8 mouse cellular contexts compared by ENCODE assay signal in genomic region chr2:32235886-32236759, GRCm38 (mm10). TPM values are rescaled to one million over a fixed set of nuclear protein-coding genes. Genes with fewer than 3 reads are reported as not detected.
A peak's percentile ranks its signal among the peaks of the same experiment; 100 is the strongest.
DNase-seq lines count a peak whose midpoint lies in the region; ATAC-seq lines count a peak whose summit lies in the region.

TSS of gene Pomt1 (plus strand) at chr2:32236590.

- no peaks in the 10 kb centered on the region for H3K27me3 ChIP-seq in hindbrain, embryonic 11.5 days (ENCODE audit: control insufficient read depth, insufficient read depth, low read length)

- ATAC-seq in hindbrain, embryonic 11.5 days (ENCODE audit: low FRiP score), result peak; percentile 90

- no peaks in the 10 kb centered on the region for H3K9me3 ChIP-seq in hindbrain, embryonic 11.5 days (ENCODE audit: control insufficient read depth, low read length)

- peak; percentile 97 for DNase-seq in MN1 (ENCODE audit: low spot score)
- peak; percentile 91 for DNase-seq in cerebellum, adult 9-10 months
- DNase-seq in frontal cortex, adult 2 months (ENCODE audit: extremely low spot score in 1 of 2, low spot score in 1 of 2), result peak; percentile 81 to 94
- peak; percentile 98 for DNase-seq in hindbrain, embryonic 11.5 days (ENCODE audit: low spot score)
- peak; percentile 89 to 94 for DNase-seq in layer of hippocampus, postnatal 10 days (ENCODE audit: low spot score in 2 of 2)
- peak; percentile 93 for DNase-seq in lung, postnatal 10 days
- DNase-seq in ovary, postnatal 36 days (ENCODE audit: low spot score), result peak; percentile 91
- peak; percentile 89 for DNase-seq in thymus, postnatal 25 days

- WGBS in hindbrain, embryonic 11.5 days, result under 1% methylated on average over 54 of the region's 54 CpGs

- H3K36me3 ChIP-seq in hindbrain, embryonic 11.5 days (ENCODE audit: control insufficient read depth, insufficient read depth, low read length), result peaks cover 11% of the 10 kb centered on the region

- H3K4me2 ChIP-seq in hindbrain, embryonic 11.5 days (replicated peaks; ENCODE audit: low read depth, low read length), result peak within 1 kb of the TSS; percentile 86

- no peaks in the 10 kb centered on the region for H3K4me1 ChIP-seq in hindbrain, embryonic 11.5 days (replicated peaks; ENCODE audit: control insufficient read depth, insufficient read depth, low read length)

- peak within 1 kb of the TSS; percentile 68 for H3K4me3 ChIP-seq in hindbrain, embryonic 11.5 days (ENCODE audit: low read depth, low read length)

- peak within 1 kb of the TSS; percentile 79 for H3K27ac ChIP-seq in hindbrain, embryonic 11.5 days (ENCODE audit: low read depth, low read length)

- H3K9ac ChIP-seq in hindbrain, embryonic 11.5 days (ENCODE audit: low read depth, low read length), result peak within 1 kb of the TSS; percentile 79

RNA-seq across cellular contexts. Expression of gene Pomt1, which starts in this region (rescaled TPM):
- 20.4 and 21.6 TPM in 2 replicates for polyA plus RNA-seq in frontal cortex, adult 2 months (2012; rRNA removed)
- 23.8 and 26.8 TPM in 2 replicates for polyA plus RNA-seq in hindbrain, embryonic 11.5 days (2014; fragmentation: Nextera tagmentation; extraction: Ambion mirVana)
- total RNA-seq in layer of hippocampus, postnatal 10 days (2021), result 10 to 100 TPM; 28.2 to 28.5 TPM

Comparison
In these comparisons a context has a peak if more than half of its experiments do, and no peak if none do; other contexts are left out.
1. Peak in every context shown above with its lines: DNase-seq, ATAC-seq, H3K4me3 ChIP-seq and H3K27ac ChIP-seq.